Mouse (Mus musculus): ENCODE data around the gene Slc35f1.

DNA sequence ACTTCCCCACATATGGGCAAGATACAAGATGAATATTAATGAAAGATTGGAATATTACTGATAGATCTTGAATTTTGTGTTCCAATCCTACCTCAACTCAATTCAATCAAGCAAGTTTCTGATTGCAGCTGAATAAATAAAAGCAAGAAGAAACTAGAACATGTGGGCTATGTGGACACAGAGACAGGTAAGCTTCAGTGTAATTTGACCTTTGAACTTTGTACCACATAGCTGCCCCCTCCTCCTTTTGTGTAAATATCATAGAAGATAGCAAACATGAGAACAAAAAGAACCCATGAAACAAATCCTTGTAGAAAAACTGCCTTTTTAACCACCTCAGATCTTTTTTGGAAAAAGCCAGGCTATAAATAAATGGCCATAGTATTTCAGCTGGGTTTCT is 180.8 kb downstream of the Slc35f1 start:
- TF ChIP-seq EP300 (IDR thresholded peaks at IDR 0.05) (no peak), CTCF (IDR thresholded peaks at IDR 0.05) (no peak)
